Mouse (Mus musculus) heart, embryonic 12.5 days (tissue): ENCODE data around the gene Zfp1. TPM values are rescaled to one million over a fixed set of nuclear protein-coding genes. Genes with fewer than 3 reads are reported as not detected.
A peak's percentile ranks its signal among the peaks of the same experiment; 100 is the strongest.

Source experiments
- ATAC-seq: fragments of 200-750 bp; cut with Nextera tagmentation; 2 replicates; pipeline ENCODE4 v1.8.0; 2017; ENCODE audit warnings: moderate TSS enrichment, moderate library complexity; ENCODE audit not compliant: insufficient number of reproducible peaks, low FRiP score
- H3K27ac ChIP-seq: fragments of 300-500 bp; sonication (generic); 2 replicates; pipeline ENCODE4 v1.5.1; 2016; ENCODE audit warnings: mild to moderate bottlenecking, moderate library complexity; ENCODE audit not compliant: poor library complexity, severe bottlenecking
- H3K27me3 ChIP-seq: fragments of 300-500 bp; sonication (generic); replicated peaks from 2 replicates; pipeline ENCODE4 v1.6.1; 2016; ENCODE audit warnings: mild to moderate bottlenecking, moderate library complexity
- H3K36me3 ChIP-seq: fragments of 300-500 bp; sonication (generic); 2 replicates; pipeline ENCODE4 v1.6.1; 2016; ENCODE audit warnings: mild to moderate bottlenecking, moderate library complexity
- H3K4me1 ChIP-seq: fragments of 300-500 bp; sonication (generic); replicated peaks from 2 replicates; pipeline ENCODE4 v1.6.1; 2016; ENCODE audit warnings: mild to moderate bottlenecking
- H3K4me2 ChIP-seq: fragments of 300-500 bp; sonication (generic); 2 replicates; pipeline ENCODE4 v1.6.1; 2016; ENCODE audit warnings: mild to moderate bottlenecking, moderate library complexity
- H3K4me3 ChIP-seq: fragments of 300-500 bp; sonication (generic); 2 replicates; pipeline ENCODE4 v1.5.1; 2016; ENCODE audit warnings: mild to moderate bottlenecking
- H3K9ac ChIP-seq: fragments of 300-500 bp; sonication (generic); 2 replicates; pipeline ENCODE4 v1.6.1; 2016; ENCODE audit warnings: mild to moderate bottlenecking, moderate library complexity
- H3K9me3 ChIP-seq: fragments of 300-500 bp; sonication (generic); replicated peaks from 2 replicates; pipeline ENCODE4 v1.6.1; 2016; ENCODE audit warnings: mild to moderate bottlenecking, moderate library complexity
- WGBS: fragments of 180-500 bp; shearing (Covaris S2); methylation state at CpG from one replicate; pipeline ENCODE4 v1.1.7; 2016; 5-methylcytosine and 5-hydroxymethylcytosine counted together
- polyA plus RNA-seq: library from polyadenylated mRNA; unstranded; fragments of >200 nt; fragmentation: Nextera tagmentation; extraction: Ambion mirVana; gene quantifications from 2 replicates; pipeline ENCODE4 v1.2.1, GENCODE M21; 2016

Zfp1 gene
- polyA plus RNA-seq: 14.4 and 15.6 TPM in 2 replicates

- Histone ChIP-seq H3K27ac (peak within 1 kb of the TSS; percentile 93), H3K9me3 (no peaks in the 10 kb centered on the region), H3K27me3 (no peaks in the 10 kb centered on the region), H3K4me2 (peak within 1 kb of the TSS; percentile 76), H3K9ac (peak within 1 kb of the TSS; percentile 91), H3K36me3 (no peaks in the 10 kb centered on the region), H3K4me3 (peak within 1 kb of the TSS; percentile 81), H3K4me1 (peaks cover 22% of the 10 kb centered on the region)
- ATAC-seq: peak; percentile 97
- WGBS: under 1% methylated on average over 73 of the region's 75 CpGs
Observed at GRCm38 (mm10) chr8:111643264-111644141, at the start of gene Zfp1. Gene Zfp1, plus strand, starts transcription at chr8:111643401.

- H3K27ac ChIP-seq: peak overlapping the region; percentile 91
Observed at GRCm38 (mm10) chr8:111594044-111594840, 49.0 kb upstream of the Zfp1 start.

GRCm38 (mm10) chr8:111594951-111595350 is 48.2 kb upstream of the Zfp1 start:
- Histone ChIP-seq H3K4me3 (no peak overlapping the region), H3K9ac (no peak overlapping the region), H3K4me1 (peaks cover 80% of the 10 kb centered on the region), H3K27ac (peak overlapping the region; percentile 91), H3K4me2 (no peak overlapping the region), H3K36me3 (0 out of 2 replicates have a peak, but pooled peaks cover 3% of the 10 kb centered on the region), H3K9me3 (no peaks in the 10 kb centered on the region), H3K27me3 (no peaks in the 10 kb centered on the region)
- no peak for ATAC-seq
- 83% methylated on average over 2 of the region's 2 CpGs for WGBS

More at GRCm38 (mm10) chr8:111594044-111594840, 49.0 kb upstream of the Zfp1 start:
- no peak for ATAC-seq
- Histone ChIP-seq H3K4me3 (no peak overlapping the region), H3K4me2 (no peak overlapping the region), H3K27me3 (no peaks in the 10 kb centered on the region), H3K9ac (no peak overlapping the region), H3K9me3 (no peaks in the 10 kb centered on the region), H3K36me3 (0 out of 2 replicates have a peak, but pooled peaks cover 3% of the 10 kb centered on the region), H3K4me1 (peaks cover 73% of the 10 kb centered on the region)
- 65% methylated on average over 3 of the region's 3 CpGs for WGBS

- Histone ChIP-seq H3K9me3 (no peaks in the 10 kb centered on the region), H3K9ac (peak overlapping the region; percentile 52), H3K4me3 (no peak overlapping the region), H3K4me2 (peak overlapping the region; percentile 61), H3K27ac (peak overlapping the region; percentile 91), H3K4me1 (peaks cover 82% of the 10 kb centered on the region), H3K27me3 (no peaks in the 10 kb centered on the region), H3K36me3 (0 out of 2 replicates have a peak, but pooled peaks cover 3% of the 10 kb centered on the region)
- ATAC-seq: peak; percentile 77
- 21% methylated on average over 15 of the region's 15 CpGs for WGBS
Observed at GRCm38 (mm10) chr8:111595712-111596484, 47.3 kb upstream of the Zfp1 start.

- H3K4me2 ChIP-seq: peak overlapping the region; percentile 12; the same call in 1 of the 2 replicates
- no peaks in the 10 kb centered on the region for H3K9me3 ChIP-seq
- H3K27me3 ChIP-seq: no peaks in the 10 kb centered on the region
- H3K36me3 ChIP-seq: no peaks in the 10 kb centered on the region
- H3K9ac ChIP-seq: no peak overlapping the region
- no peak overlapping the region for H3K4me3 ChIP-seq
- peak overlapping the region; percentile 91 for H3K27ac ChIP-seq
- WGBS: 2% methylated on average over 3 of the region's 3 CpGs
- peaks cover 82% of the 10 kb centered on the region for H3K4me1 ChIP-seq
- no peak for ATAC-seq
Observed at GRCm38 (mm10) chr8:111596485-111596821, 46.7 kb upstream of the Zfp1 start.

GRCm38 (mm10) chr8:111597310-111597709 is 45.9 kb upstream of the Zfp1 start:
- H3K9me3 ChIP-seq: no peaks in the 10 kb centered on the region
- H3K9ac ChIP-seq: no peak overlapping the region
- H3K27ac ChIP-seq: peak overlapping the region; percentile 91
- no peak; the same call in 1 of the 2 replicates for ATAC-seq
- 39% methylated on average over 1 of the region's 1 CpGs for WGBS
- H3K4me2 ChIP-seq: peak overlapping the region; percentile 32; the same call in 1 of the 2 replicates
- H3K27me3 ChIP-seq: no peaks in the 10 kb centered on the region
- peaks cover 74% of the 10 kb centered on the region for H3K4me1 ChIP-seq
- H3K36me3 ChIP-seq: no peaks in the 10 kb centered on the region
- H3K4me3 ChIP-seq: no peak overlapping the region

GRCm38 (mm10) chr8:111599707-111600444 is 43.3 kb upstream of the Zfp1 start:
- Histone ChIP-seq H3K9me3 (no peaks in the 10 kb centered on the region), H3K27ac (no peak overlapping the region), H3K4me3 (no peak overlapping the region), H3K36me3 (no peaks in the 10 kb centered on the region; the same call in 1 of the 2 replicates), H3K4me1 (peaks cover 49% of the 10 kb centered on the region), H3K4me2 (no peak overlapping the region), H3K27me3 (no peaks in the 10 kb centered on the region), H3K9ac (no peak overlapping the region)
- ATAC-seq: no peak
- 72% methylated on average over 9 of the region's 9 CpGs for WGBS

- no peak for ATAC-seq
- Histone ChIP-seq H3K4me1 (peaks cover 27% of the 10 kb centered on the region), H3K4me3 (no peak overlapping the region), H3K27ac (no peak overlapping the region), H3K27me3 (no peaks in the 10 kb centered on the region), H3K36me3 (no peaks in the 10 kb centered on the region; the same call in 1 of the 2 replicates), H3K9ac (no peak overlapping the region), H3K4me2 (no peak overlapping the region), H3K9me3 (no peaks in the 10 kb centered on the region)
- 91% methylated on average over 4 of the region's 4 CpGs for WGBS
Observed at GRCm38 (mm10) chr8:111602050-111602449, 41.2 kb upstream of the Zfp1 start.

GRCm38 (mm10) chr8:111604986-111605385 is 38.2 kb upstream of the Zfp1 start:
- no peak for ATAC-seq
- H3K9ac ChIP-seq: no peak overlapping the region
- WGBS: 89% methylated on average over 2 of the region's 2 CpGs
- peaks cover 2% of the 10 kb centered on the region for H3K4me1 ChIP-seq
- no peaks in the 10 kb centered on the region for H3K27me3 ChIP-seq
- H3K36me3 ChIP-seq: peaks cover 1% of the 10 kb centered on the region
- no peak overlapping the region for H3K4me2 ChIP-seq
- no peak overlapping the region for H3K27ac ChIP-seq
- H3K4me3 ChIP-seq: no peak overlapping the region
- no peaks in the 10 kb centered on the region for H3K9me3 ChIP-seq

- H3K4me2 ChIP-seq: no peak overlapping the region
- no peaks in the 10 kb centered on the region for H3K27me3 ChIP-seq
- no peaks in the 10 kb centered on the region for H3K9me3 ChIP-seq
- no peaks in the 10 kb centered on the region for H3K4me1 ChIP-seq
- no peak overlapping the region for H3K27ac ChIP-seq
- no peak overlapping the region for H3K4me3 ChIP-seq
- no peak for ATAC-seq
- peaks cover 11% of the 10 kb centered on the region for H3K36me3 ChIP-seq
- H3K9ac ChIP-seq: no peak overlapping the region
- WGBS: 87% methylated on average over 9 of the region's 9 CpGs
Observed at GRCm38 (mm10) chr8:111606961-111607360, 36.2 kb upstream of the Zfp1 start.
